Mouse (Mus musculus): ENCODE results near the gene Sox9.

DNA sequence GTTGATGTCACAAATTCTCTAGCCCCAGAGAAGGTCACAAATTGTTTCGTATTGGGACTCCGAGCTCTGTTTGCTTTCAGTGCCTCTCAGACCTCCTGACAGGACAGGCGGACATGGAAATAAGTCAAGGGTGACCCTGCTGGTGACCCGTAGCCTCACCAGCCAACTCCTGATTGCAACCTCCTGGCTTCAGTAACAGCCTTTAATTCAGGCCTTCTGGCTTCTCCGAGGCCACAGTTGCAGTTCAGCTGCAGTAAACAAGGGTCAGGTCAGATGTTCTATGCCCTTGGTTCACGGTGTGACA is 45.0 kb downstream of the Sox9 start:
- TF ChIP-seq CTCF (IDR thresholded peaks at IDR 0.05; ENCODE audit: control insufficient read depth, insufficient read depth, insufficient replicate concordance, low read depth, low read length): no peak
- TF ChIP-seq POLR2A (IDR thresholded peaks at IDR 0.05; ENCODE audit: control insufficient read depth, low read depth, low read length): no peak

All from testis, adult 2 months (tissue).